8 mouse cellular contexts compared by ENCODE assay signal in the genomic region with DNA sequence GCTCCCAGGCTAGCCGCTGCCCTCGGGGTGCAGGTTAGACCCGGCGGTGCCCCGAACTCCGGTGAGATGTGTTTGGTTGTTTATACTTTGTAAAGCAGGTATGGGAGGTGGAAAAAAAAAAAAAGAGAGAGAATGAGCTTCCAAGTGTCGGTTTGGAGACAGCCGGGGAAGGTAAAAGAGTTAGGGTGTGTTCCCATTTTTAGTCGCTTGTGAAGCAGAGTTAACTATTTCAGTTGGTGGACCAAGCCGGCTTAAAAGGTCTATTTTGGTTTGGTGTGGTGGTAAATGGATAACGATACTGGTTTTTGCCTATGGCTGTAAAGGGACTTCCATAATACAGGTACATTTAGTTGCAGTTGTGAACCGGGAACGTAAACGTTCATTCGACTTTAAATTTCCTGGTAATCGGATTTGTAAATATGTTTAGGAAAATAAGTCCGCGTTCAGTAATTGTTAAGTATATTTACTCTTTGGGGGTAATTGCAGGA. TPM values are rescaled to one million over a fixed set of nuclear protein-coding genes. Genes with fewer than 3 reads are reported as not detected.
DNase-seq lines count a peak whose midpoint lies in the region; ATAC-seq lines count a peak whose summit lies in the region.

No protein-coding gene starts in this region.

- H3K27ac ChIP-seq in kidney, embryonic 15.5 days, result peak overlapping the region; percentile 100
- peak overlapping the region; percentile 100 for H3K27ac ChIP-seq in hindbrain, embryonic 14.5 days
- H3K27ac ChIP-seq in midbrain, embryonic 13.5 days, result peak overlapping the region; percentile 100

- ATAC-seq in kidney, embryonic 15.5 days (replicated peaks; ENCODE audit: low FRiP score), result no peak
- ATAC-seq in hindbrain, embryonic 14.5 days (ENCODE audit: low FRiP score), result no peak; the same call in 1 of the 2 replicates
- ATAC-seq in midbrain, embryonic 13.5 days, result no peak

- under 1% methylated on average over 18 of the region's 18 CpGs for WGBS in kidney, embryonic 15.5 days
- 1% methylated on average over 18 of the region's 18 CpGs for WGBS in hindbrain, embryonic 14.5 days
- WGBS in midbrain, embryonic 13.5 days, result 2% methylated on average over 18 of the region's 18 CpGs

- H3K4me1 ChIP-seq in kidney, embryonic 15.5 days, result peaks cover 30% of the 10 kb centered on the region
- peaks cover 29% of the 10 kb centered on the region for H3K4me1 ChIP-seq in hindbrain, embryonic 14.5 days (replicated peaks; ENCODE audit: control insufficient read depth, insufficient read depth, low read length)
- peaks cover 29% of the 10 kb centered on the region for H3K4me1 ChIP-seq in midbrain, embryonic 13.5 days (replicated peaks)

- peak overlapping the region; percentile 77 for H3K4me3 ChIP-seq in kidney, embryonic 15.5 days (replicated peaks)
- peak overlapping the region; percentile 95 for H3K4me3 ChIP-seq in hindbrain, embryonic 14.5 days (replicated peaks; ENCODE audit: low read length)
- H3K4me3 ChIP-seq in midbrain, embryonic 13.5 days (replicated peaks), result peak overlapping the region; percentile 87

- peak overlapping the region; percentile 64 for H3K4me2 ChIP-seq in kidney, embryonic 15.5 days
- peak overlapping the region; percentile 63 for H3K4me2 ChIP-seq in hindbrain, embryonic 14.5 days (replicated peaks)
- peak overlapping the region; percentile 59 for H3K4me2 ChIP-seq in midbrain, embryonic 13.5 days (replicated peaks)

- H3K9me3 ChIP-seq in kidney, embryonic 15.5 days (replicated peaks), result no peaks in the 10 kb centered on the region
- no peaks in the 10 kb centered on the region for H3K9me3 ChIP-seq in hindbrain, embryonic 14.5 days (ENCODE audit: control insufficient read depth, low read length)
- H3K9me3 ChIP-seq in midbrain, embryonic 13.5 days, result 0 out of 2 replicates have a peak, but pooled peaks cover 3% of the 10 kb centered on the region

- no peak for DNase-seq in kidney, postnatal 14 days
- peak; percentile 20 for DNase-seq in brain, adult 2 months (ENCODE audit: low read depth, low spot score)
- DNase-seq in hindbrain, embryonic 14.5 days (ENCODE audit: low spot score), result peak; percentile 36
- DNase-seq in thymus, postnatal 36 days, result no peak
- DNase-seq in right cerebral cortex, postnatal 36 days (ENCODE audit: low spot score in 2 of 2), result no peak
- DNase-seq in lung, postnatal 10 days, result no peak

- peak overlapping the region; percentile 98 for H3K9ac ChIP-seq in kidney, embryonic 15.5 days
- peak overlapping the region; percentile 94 for H3K9ac ChIP-seq in hindbrain, embryonic 14.5 days
- peak overlapping the region; percentile 99 for H3K9ac ChIP-seq in midbrain, embryonic 13.5 days (replicated peaks)

- H3K27me3 ChIP-seq in kidney, embryonic 15.5 days, result no peaks in the 10 kb centered on the region
- H3K27me3 ChIP-seq in hindbrain, embryonic 14.5 days (ENCODE audit: control insufficient read depth, insufficient read depth, low read length), result no peaks in the 10 kb centered on the region
- no peaks in the 10 kb centered on the region for H3K27me3 ChIP-seq in midbrain, embryonic 13.5 days

- no peaks in the 10 kb centered on the region for H3K36me3 ChIP-seq in kidney, embryonic 15.5 days
- no peaks in the 10 kb centered on the region for H3K36me3 ChIP-seq in hindbrain, embryonic 14.5 days (replicated peaks; ENCODE audit: control insufficient read depth, insufficient read depth)
- no peaks in the 10 kb centered on the region for H3K36me3 ChIP-seq in midbrain, embryonic 13.5 days

RNA-seq across cellular contexts. Expression of a gene that starts 1.4 kb away (rescaled TPM):
- polyA plus RNA-seq in kidney, embryonic 15.5 days (2015; fragmentation: Nextera tagmentation; extraction: Ambion mirVana), result 50.2 and 50.7 TPM in 2 replicates
- 61.1 and 63.2 TPM in 2 replicates for polyA plus RNA-seq in hindbrain, embryonic 14.5 days (2014; fragmentation: Nextera tagmentation; extraction: Ambion mirVana)
- polyA plus RNA-seq in midbrain, embryonic 13.5 days (2015; fragmentation: Nextera tagmentation; extraction: Ambion mirVana), result 57.7 and 63.6 TPM in 2 replicates

RNA-seq across cellular contexts. Expression of a gene that starts 55.4 kb away (rescaled TPM):
- polyA plus RNA-seq in kidney, embryonic 15.5 days (2015; fragmentation: Nextera tagmentation; extraction: Ambion mirVana), result 5.8 and 6.5 TPM in 2 replicates
- 2.2 and 2.4 TPM in 2 replicates for polyA plus RNA-seq in hindbrain, embryonic 14.5 days (2014; fragmentation: Nextera tagmentation; extraction: Ambion mirVana)
- polyA plus RNA-seq in midbrain, embryonic 13.5 days (2015; fragmentation: Nextera tagmentation; extraction: Ambion mirVana), result 4.6 and 5.0 TPM in 2 replicates

Comparison
In these comparisons a context has a peak if more than half of its experiments do, and no peak if none do; other contexts are left out.
1. DNase-seq: peak in brain, adult 2 months (single experiment) and hindbrain, embryonic 14.5 days (single experiment); none in kidney, postnatal 14 days (single experiment), thymus, postnatal 36 days (0 of 2), right cerebral cortex, postnatal 36 days (0 of 2) and lung, postnatal 10 days (single experiment).
2. Peak in every context shown above with its lines, with median percentiles within 50 percentile points of each other: H3K27ac ChIP-seq, H3K4me2 ChIP-seq, H3K4me3 ChIP-seq and H3K9ac ChIP-seq.